Mouse (Mus musculus) neutrophil, adult 5-6 weeks (primary cell): ENCODE results near the gene Cend1. TPM values are rescaled to one million over a fixed set of nuclear protein-coding genes. Genes with fewer than 3 reads are reported as not detected.
A peak's percentile ranks its signal among the peaks of the same experiment; 100 is the strongest.

ENCODE experiments used
- ATAC-seq: fragments of 151-379, 151-347 bp; 2 replicates; pipeline ENCODE4 v1.8.0; 2017; ENCODE audit warnings: mild to moderate bottlenecking, moderate TSS enrichment; ENCODE audit not compliant: insufficient number of reproducible peaks, poor library complexity, low FRiP score, severe bottlenecking; ENCODE audit errors: extremely low read depth
- total RNA-seq: library from RNA; stranded (forward); fragments of 200-1000 nt; gene quantifications from 2 replicates; pipeline ENCODE4 v1.2.3, GENCODE M21; 2017

Cend1 gene
- total RNA-seq, 1 experiment from 2014 or later: not detected

DNA sequence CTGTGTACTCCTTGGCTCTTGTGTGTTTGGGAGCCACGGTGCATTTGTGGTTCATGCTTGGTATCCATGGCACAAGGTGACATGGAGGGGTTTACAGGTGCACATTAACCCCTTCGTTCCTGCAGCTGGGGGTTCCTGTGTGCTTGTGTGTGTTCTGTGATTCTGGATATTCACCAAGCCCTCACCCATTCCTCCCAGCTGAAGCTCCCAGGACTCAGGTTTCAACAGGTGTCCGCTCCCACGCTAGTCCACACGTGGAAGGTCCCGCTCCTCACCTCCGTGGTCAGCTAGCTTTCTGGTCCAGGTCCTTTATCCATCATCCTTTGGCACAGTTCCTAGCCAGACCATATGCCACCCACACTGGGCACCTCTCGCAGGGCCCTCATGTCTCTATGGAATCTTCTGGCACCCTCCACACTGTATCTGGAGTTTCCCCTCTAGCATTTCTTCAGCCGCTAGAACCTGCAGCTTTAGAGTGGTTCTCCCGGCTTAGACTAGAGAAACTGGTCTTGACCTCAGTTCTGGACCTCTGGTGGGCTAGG, 37.4 kb upstream of the Cend1 start:
- ATAC-seq: no peak

DNA sequence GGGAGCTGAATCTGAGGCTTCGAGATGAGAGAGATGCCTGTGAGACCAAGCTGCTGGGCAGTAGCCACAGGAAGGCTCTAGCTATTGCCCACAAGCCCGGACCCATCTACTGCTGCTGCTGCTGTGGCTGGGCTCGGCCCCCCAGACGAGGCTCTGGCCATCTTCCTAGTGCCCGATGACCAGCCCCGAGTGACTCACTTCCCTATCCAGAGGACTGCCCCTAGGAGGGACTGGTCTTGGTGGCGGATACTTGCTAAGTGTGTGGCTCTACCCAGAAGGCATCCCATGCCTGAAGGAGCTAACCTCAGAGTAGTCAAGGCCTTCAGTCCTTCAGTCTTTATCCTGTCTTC, 36.7 kb upstream of the Cend1 start:
- ATAC-seq: no peak

DNA sequence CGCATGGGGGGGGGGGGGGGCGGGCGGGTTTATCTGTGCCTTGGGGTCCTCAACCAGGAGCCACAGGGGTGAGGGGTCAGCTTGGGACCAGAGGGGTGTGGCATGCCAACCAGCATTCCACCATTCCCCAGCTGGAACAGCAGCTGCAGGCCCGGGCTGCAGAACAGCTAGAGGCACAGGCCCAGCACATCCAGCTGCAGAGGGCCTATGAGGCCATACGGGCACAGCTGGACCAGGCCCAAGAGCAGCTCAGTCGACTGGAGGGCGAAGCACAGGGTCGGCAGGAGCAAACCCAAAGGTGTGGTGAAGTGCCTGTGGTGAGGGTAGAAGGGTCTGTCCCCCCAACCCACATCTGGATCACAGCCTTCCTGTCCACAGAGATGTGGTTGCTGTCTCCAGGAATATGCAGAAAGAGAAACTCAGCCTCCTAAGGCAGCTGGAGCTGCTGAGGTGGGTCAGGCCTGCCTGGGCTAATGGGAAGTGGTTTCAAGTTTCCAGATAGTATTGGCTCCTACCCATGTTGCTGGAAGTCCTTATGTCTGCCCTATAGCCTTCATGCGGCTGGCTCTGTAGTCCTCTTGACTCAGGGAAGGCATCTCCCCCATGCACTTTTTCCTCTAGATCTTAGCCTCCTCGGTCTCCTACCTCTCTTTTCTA, 36.2 kb upstream of the Cend1 start:
- no peak for ATAC-seq

DNA sequence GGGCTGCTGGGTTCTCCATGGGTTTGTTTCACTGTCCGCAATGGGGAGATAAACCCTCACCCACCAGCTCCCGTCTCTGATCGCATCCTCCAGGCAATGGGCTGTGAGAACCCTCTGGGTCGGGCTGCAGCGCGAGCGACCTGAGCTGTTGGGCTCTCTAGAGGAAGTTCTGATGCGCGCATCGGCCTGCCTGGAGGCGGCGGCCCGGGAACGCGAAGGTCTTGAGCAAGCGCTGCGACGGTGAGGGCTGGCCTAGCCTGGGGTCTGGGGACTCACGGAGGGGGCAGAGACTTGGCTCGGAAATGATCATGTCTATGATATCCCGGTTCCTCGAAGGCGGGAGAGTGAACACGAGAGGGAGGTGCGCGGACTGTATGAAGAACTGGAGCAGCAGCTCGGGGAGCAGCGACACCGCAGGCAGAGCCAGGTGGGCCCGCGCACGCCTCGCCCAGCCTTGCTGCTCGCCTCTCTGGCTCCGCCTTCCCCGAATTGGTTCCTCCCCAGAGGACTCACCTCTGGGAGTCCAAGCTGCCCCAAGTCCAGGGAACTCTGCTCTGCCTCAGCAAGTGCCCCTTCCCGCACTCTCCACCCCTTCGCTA, 35.4 kb upstream of the Cend1 start:
- no peak for ATAC-seq

DNA sequence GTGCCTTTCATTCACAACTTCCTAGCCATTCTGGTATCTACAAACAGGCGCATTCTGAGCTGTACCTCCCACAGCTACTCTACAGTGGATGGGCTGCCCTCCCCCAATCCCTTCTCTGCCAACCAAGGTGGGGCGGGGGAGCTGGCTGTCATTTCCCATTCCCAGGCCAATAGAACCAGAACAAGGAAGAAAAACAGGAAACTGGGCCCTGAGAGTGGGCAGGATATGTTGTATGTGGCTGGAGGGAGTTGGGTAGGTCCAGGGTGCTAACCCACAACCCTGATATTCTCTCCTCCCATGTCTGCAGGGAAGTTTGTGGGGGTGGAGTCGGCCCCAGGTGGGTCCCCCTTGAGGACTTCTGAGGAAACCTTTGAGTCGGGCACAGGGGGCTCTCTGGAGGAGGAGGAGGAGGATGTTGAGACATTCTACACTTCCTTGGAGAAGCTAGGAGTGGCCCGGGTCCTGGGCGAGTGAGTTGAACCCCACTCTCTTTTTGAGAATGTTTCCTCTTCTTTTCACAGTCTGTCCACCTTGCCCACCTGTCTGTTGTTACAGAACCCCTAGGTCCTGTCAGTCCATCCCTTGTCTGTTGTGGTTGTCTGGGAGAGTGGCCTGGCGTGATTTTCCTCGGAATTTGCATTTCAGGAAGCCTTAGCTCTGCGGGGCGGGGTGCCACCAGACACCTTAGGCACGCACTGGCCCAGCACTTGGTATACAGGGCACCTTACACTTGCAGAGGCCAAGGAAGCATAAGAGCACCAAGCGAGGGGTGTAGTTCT, 34.7 kb upstream of the Cend1 start:
- no peak for ATAC-seq

DNA sequence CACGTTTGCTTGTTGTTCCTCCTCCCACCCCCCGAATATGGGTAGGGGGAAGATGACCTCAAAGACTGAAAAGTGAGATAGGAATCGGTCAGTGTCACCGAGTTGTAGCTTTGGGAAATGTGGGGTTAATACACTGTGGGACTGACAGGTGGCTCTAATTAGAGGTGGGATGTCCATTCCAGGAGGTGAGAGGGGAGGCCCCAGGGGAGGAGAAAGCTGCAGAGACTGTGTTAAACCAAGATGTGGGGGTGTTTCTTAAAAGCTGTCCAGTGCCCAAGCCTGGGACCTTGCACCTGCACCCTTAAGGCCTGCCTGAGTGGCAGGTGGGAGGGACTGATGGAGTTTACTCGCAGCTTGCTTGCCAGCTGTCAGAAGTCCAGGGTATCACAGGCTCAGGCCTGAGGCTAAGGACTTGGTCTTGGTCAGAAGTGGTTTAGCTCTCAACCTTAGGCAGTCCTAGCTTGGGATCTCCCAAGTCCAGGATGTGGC, 33.1 kb upstream of the Cend1 start:
- ATAC-seq: no peak

DNA sequence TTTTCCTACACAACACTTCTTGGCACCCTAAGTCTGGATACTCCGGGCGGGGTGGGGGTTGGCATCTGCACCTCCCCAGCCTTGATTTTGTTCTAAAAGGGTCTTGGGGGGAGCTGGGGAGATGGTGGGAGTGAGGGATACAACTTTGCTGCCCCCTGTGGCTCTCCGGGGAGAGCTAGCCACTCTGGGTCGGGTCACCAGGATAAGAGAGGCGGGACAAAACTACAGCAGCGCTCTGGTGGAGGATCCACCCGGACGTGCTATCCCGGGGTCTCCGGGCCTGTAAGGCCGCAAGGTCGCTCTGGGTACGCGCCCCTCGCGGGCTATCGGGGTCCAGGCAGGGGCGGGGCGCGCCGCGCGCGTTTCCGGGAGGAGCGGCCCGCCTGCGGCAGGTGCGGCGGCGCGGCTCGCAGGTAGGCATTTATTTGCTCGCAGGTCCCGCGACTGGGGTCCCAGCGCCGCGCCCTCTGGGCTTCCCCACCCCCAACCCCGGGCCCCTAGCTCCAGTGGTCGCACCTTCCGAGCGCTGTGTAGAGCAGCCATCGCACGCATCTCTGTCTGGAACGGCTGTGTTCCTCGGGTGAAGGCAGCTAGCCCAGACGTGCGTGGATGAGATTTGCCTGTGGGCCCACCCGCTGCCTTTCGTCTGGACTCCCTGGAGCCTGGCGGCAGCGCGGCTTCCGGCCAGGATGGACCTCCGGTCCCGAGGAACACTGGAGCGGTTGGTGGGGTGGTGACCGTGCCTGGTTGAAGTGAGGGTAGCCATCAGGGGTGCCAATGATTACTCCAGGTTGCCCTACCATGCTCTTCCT, 32.4 kb upstream of the Cend1 start:
- ATAC-seq: no peak

DNA sequence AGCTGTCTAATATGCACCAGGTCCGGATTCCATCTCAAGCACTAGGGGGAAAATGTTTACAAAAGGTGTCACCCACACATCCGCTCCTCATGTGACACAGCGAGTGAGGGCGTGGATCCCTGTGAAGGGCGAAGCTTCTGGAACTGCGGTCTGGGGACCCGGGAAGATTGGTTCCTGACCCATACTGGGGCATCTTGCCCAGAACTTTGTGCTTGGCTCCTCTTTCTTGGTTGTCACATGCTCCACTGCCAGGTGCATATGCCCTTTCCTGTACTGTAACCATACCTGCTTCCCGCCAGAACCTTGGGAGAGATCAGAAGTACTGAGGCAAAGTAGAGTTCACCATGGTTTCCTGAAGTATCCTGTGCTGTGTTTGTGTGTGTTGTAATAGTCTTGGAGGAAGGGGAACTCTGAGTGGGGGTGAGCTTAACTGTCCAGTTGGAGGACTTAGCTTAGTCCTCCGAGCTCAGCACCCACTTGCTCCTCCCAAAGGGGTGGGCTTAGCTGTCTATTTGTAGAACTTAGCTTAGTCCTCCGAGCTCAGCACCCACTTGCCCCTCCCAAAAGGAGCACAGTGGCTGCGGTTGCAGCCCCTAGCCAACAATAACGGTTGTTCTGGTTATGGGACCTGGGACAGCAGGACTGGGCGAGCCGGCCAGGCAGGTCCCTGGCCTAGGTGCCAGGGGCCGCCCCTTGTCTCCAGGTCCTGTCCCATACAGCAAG, 31.3 kb upstream of the Cend1 start, which contains the start of gene Cracr2b:
Gene Cracr2b, plus strand, starts transcription at position 704 of the 723 bp plus-strand sequence.
- ATAC-seq: no peak

DNA sequence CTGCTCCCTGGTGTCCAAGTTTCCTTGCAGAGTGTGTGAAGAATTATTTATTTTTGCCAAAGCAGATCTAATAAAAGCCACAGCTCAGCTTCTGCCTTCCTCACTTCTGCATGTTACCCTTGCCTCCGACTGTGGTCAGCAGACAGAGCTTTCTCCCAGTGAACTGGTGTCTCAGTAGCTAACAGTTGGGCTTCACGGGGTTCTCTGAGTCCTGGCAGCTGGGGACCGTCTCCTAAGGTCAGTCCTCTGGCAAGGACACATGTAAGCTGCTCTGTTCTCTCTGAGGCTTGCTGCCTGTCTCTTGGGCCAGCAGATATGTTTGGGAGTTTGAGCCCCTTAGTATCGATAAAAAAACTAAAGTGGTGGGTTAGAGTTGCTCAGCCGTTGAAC, 30.7 kb upstream of the Cend1 start:
- ATAC-seq: no peak

DNA sequence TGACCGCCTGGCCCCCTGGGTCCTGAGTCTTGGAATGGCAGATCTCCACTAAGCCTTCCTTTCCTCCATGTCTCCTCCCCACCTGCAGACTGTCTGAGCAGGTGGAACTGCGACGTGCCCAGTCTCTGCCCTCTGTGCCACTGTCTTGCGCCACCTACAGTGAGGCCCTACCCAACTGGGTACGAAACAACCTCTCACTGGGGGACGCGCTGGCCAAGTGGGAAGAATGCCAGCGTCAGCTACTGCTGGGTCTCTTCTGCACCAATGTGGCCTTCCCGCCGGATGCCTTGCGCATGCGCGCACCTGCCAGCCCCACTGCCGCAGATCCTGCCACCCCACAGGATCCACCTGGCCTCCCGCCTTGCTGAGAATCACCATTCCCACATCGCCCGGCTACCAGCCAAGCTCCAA, 30.0 kb upstream of the Cend1 start:
- no peak for ATAC-seq

DNA sequence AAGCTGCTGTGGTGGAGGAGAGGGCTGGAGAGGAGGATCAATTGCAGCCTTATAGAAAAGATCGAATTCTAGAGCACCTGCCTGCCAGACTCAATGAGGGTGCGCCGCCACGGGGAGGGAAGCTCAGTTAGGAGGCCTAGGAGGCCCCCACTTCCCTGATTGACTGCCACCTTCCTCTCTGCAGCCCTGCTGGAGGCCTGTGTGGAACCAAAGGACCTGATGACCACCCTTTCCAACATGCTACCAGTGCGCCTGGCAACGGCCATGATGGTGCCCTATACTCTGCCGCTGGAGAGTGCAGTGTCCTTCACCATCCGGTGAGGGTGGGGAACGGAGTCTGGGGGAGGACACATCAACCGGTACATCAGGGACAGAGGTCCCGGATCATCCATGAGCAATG, 29.4 kb upstream of the Cend1 start:
- ATAC-seq: no peak

DNA sequence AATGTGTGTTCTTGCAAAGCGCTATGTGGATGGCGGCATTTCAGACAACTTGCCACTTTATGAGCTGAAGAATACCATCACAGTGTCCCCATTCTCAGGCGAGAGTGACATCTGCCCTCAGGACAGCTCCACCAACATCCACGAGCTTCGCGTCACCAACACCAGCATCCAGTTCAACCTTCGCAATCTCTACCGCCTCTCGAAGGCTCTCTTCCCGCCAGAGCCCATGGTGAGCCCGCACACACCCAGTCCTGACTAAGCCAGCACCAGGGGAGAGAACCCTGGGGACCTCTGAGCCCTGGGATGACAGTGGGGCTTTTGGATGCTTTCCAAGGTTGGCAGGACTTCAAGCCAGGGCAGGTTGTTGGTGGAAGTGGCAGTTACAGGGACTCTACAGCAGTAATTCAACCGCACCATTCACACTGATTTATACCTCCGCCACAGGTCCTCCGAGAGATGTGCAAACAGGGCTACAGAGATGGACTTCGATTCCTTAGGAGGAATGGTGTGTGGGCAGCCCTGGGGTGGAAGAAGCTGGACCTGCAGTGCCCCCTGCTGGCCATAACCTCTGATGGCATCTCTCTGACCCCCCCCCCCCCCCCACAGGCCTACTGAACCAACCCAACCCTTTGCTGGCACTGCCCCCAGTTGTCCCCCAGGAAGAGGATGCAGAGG, 28.8 kb upstream of the Cend1 start:
- ATAC-seq: peak; percentile 30; the same call in 1 of the 2 replicates

DNA sequence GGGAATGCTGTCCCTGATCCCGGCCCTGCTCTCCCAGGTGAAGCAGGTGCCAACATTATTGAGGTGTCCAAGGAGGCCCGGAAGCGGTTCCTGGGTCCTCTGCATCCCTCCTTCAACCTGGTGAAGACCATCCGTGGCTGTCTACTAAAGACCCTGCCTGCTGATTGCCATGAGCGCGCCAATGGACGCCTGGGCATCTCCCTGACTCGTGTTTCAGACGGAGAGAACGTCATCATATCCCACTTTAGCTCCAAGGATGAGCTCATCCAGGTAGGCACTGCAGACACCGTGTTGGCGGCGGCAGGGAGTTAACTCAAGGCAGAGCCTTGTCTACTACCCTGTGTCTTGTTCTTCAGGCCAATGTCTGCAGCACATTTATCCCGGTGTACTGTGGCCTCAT, 27.9 kb upstream of the Cend1 start:
- ATAC-seq: no peak

DNA sequence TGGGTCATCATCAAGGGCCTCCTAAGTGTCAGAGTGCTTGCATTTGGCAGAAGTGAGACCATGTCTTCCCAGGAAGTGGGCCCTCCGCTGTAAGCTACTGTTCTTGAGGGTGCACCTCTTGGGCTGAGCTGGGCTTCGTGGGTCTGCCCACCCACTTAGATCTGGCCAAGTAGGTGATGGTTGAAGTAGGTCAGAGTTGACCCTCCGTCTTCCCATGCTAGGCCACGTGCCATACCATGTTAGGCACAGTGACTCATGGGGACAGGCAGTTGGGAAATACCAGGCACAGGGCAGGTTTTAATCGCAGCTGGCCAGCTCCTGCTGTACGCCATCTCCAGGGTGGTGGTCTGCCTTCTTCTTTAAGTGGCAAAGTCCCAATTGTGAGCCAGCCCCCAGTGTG, 27.4 kb upstream of the Cend1 start:
- ATAC-seq: no peak

DNA sequence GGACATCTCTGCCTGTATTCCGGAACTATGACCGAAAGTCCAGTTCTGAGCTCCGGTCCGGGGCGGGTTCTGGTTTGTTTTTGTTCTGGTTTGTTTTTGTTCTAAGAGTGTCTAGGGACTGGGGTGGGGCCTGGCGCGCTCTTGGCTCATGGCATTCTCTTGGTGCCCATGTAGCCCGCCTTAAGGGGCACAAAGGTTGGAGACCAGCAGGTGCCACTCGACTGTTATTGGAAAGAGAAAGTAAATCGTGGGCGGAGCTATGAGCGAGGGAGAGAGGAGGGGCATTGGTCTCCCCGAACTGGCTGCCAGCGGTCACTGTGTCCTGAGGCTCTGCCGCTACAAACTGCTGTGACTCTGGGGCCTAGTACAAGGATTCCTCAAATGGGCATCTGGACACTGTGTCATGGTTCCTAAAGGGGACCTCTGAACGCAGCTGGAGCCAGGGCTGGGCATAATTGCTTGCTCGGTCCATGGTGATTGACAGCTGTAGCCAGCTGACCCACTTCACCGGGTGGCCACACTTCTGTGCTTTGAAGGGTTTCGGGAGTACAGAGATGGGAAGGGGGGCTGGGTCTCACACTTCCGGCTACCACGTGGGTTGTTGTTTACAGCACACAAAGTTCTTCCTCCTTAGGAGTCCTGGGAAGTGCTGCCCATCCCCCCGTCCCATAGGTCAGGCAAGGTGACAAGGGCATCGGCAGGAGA, 26.5 kb upstream of the Cend1 start:
- ATAC-seq: peak; percentile 47

DNA sequence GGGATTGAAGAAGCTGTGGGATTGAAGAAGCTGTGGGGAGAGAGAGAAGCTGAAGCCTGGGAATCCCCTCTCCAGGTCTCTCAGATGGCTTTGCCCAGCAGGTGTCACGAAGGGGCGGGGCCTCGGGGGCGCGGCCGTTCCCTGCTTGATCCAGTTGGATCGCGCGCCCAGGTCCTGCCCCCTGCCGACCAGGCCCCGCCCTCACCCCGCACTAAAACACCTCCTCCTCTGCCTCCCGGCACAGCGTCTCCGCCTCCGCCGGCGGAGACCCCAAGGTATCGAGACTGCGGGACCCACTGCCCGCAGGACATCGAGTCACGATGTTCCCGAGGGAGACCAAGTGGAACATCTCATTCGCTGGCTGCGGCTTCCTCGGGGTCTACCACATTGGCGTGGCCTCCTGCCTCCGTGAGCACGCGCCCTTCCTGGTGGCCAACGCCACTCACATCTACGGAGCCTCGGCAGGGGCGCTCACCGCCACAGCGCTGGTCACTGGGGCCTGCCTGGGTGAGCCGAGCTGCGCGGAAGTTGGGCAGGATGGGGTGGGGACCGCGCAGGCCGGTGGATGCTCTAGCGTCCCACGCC, 25.8 kb upstream of the Cend1 start, which contains the start of gene Pnpla2:
Gene Pnpla2, plus strand, starts transcription at position 232 of the 585 bp plus-strand sequence.
- peak; percentile 77 for ATAC-seq

DNA sequence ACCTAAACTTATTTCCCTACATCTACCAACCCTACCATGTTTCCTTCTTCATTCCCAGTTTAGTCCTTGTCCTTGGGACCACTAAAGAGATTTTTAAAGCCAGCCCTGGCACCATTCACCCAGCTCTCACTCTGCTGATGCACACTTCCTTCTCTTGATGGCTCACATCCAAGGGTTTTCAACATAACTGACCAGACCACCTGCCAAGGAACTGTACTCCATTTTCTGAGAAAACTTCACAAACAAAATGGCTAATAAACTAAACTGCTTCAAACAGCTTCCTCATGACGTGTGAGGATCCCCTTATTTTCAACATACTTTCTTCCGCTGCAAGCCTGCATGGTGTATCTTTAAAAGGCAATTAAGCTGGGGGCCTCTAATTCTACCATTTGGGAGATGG, 24.3 kb upstream of the Cend1 start:
- ATAC-seq: no peak
